Mouse (Mus musculus) liver, postnatal 0 days (tissue): ENCODE measurements around the gene Gm49673. TPM values are rescaled to one million over a fixed set of nuclear protein-coding genes. Genes with fewer than 3 reads are reported as not detected.
"Not testable (repeated sequence)": the region's sequence is repeated elsewhere in the genome, so short reads cannot be mapped to it uniquely, and the experiment has no call there.

Experiments used
- ATAC-seq: fragments of 200-750 bp; cut with Nextera tagmentation; 2 replicates; pipeline ENCODE4 v1.8.0; 2017; ENCODE audit warnings: mild to moderate bottlenecking, moderate library complexity
- DNase-seq: peaks from one replicate; pipeline ENCODE4 v3.0.0-alpha.2; 2016
- H3K27ac ChIP-seq: fragments of 300-500 bp; sonication (generic); 2 replicates; pipeline ENCODE4 v1.5.1; 2014; ENCODE audit warnings: antibody characterized with exemption, moderate library complexity, mild to moderate bottlenecking, low read depth
- H3K27me3 ChIP-seq: fragments of 300-500 bp; sonication (generic); 2 replicates; pipeline ENCODE4 v1.6.1; 2014; ENCODE audit warnings: low read length, control low read depth, mixed read lengths; ENCODE audit not compliant: insufficient read depth
- H3K36me3 ChIP-seq: fragments of 300-500 bp; sonication (generic); replicated peaks from 2 replicates; pipeline ENCODE4 v1.6.1; 2014; ENCODE audit warnings: mild to moderate bottlenecking, control low read depth, low read length, moderate library complexity, mixed read lengths; ENCODE audit not compliant: insufficient read depth
- H3K4me1 ChIP-seq: fragments of 300-500 bp; sonication (generic); 2 replicates; pipeline ENCODE4 v1.6.1; 2014; ENCODE audit warnings: antibody characterized with exemption, mild to moderate bottlenecking, control low read depth; ENCODE audit not compliant: insufficient read depth
- H3K4me2 ChIP-seq: fragments of 300-500 bp; sonication (generic); 2 replicates; pipeline ENCODE4 v1.6.1; 2014; ENCODE audit warnings: low read depth, mild to moderate bottlenecking, low read length, moderate library complexity, mixed read lengths
- H3K4me3 ChIP-seq: fragments of 300-500 bp; sonication (generic); 2 replicates; pipeline ENCODE4 v1.5.1; 2014; ENCODE audit warnings: low read depth, low read length
- H3K9ac ChIP-seq: fragments of 300-500 bp; sonication (generic); replicated peaks from 2 replicates; pipeline ENCODE4 v1.6.1; 2014; ENCODE audit warnings: mild to moderate bottlenecking, moderate library complexity
- H3K9me3 ChIP-seq: fragments of 300-500 bp; sonication (generic); 2 replicates; pipeline ENCODE4 v1.6.1; 2016; ENCODE audit warnings: mild to moderate bottlenecking, control low read depth, low read length, mixed read lengths
- CTCF ChIP-seq: sonication (generic); IDR thresholded peaks from 2 replicates; pipeline ENCODE4 v1.5.1; 2016; ENCODE audit warnings: antibody characterized with exemption, low read depth
- WGBS: fragments of 180-500 bp; shearing (Covaris S2); extraction: QIAGEN DNeasy Blood & Tissue Kit; methylation state at CpG from one replicate; pipeline ENCODE4 v1.1.7; 2014; ENCODE audit not compliant: insufficient replicate concordance; 5-methylcytosine and 5-hydroxymethylcytosine counted together
- polyA plus RNA-seq: library from polyadenylated mRNA; unstranded; fragments of >200 nt; fragmentation: Nextera tagmentation; extraction: Ambion mirVana; gene quantifications from 2 replicates; pipeline ENCODE4 v1.2.1, GENCODE M21; 2015

Gene Gm49673
- polyA plus RNA-seq, 1 experiment from 2014 or later = not detected

DNA sequence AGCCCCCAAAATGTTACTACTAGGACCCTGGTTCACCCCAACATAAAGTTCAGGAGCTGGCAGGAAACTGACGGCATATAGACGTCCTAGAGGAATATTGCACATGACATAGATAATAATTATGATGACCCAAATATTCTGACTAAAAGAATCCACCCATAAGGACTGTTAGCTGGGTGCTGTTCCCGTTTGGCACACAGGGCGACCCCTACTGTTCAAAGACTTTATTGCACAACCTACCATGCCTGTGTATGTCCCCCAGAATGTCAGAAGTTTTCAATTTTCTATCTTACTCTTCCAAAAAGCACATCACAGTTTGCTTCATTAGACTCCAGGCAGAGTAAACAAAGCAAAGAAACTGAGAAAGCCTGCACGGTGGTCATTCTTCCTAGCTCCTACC, 101.4 kb downstream of the Gm49673 start:
- WGBS = 0% methylated on average over 2 of the region's 5 CpGs
- TF ChIP-seq CTCF = peak; percentile 48
- ATAC-seq, H3K27me3 ChIP-seq, H3K9ac ChIP-seq, H3K36me3 ChIP-seq, H3K4me3 ChIP-seq, DNase-seq, H3K9me3 ChIP-seq, H3K4me1 ChIP-seq, H3K4me2 ChIP-seq, H3K27ac ChIP-seq: not testable (repeated sequence)

DNA sequence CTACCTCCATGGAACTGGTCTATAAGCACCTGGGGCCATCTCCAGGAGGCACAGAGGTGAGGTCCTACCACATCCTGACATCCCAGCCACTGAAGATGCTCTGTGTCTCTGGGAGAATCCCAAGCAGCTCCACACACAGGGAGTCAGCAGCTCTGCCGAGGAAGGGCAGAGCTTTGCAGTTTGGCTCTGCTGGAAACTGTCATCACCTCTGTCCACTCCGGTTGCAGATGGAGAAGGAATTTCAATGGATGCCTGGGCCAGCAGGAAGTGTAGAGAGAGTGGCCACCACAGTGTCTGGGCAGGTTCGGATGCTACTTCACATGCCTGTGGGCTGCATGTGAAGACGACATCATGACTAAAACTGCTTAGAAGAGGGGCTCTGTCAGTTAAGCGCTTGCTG, 106.4 kb downstream of the Gm49673 start:
- not testable (repeated sequence) for H3K4me3 ChIP-seq, ATAC-seq, H3K9me3 ChIP-seq, H3K27ac ChIP-seq, H3K36me3 ChIP-seq, DNase-seq, H3K4me1 ChIP-seq, H3K9ac ChIP-seq, H3K4me2 ChIP-seq, H3K27me3 ChIP-seq
- WGBS = no CpG with 5 or more reads among the region's 5 CpGs

DNA sequence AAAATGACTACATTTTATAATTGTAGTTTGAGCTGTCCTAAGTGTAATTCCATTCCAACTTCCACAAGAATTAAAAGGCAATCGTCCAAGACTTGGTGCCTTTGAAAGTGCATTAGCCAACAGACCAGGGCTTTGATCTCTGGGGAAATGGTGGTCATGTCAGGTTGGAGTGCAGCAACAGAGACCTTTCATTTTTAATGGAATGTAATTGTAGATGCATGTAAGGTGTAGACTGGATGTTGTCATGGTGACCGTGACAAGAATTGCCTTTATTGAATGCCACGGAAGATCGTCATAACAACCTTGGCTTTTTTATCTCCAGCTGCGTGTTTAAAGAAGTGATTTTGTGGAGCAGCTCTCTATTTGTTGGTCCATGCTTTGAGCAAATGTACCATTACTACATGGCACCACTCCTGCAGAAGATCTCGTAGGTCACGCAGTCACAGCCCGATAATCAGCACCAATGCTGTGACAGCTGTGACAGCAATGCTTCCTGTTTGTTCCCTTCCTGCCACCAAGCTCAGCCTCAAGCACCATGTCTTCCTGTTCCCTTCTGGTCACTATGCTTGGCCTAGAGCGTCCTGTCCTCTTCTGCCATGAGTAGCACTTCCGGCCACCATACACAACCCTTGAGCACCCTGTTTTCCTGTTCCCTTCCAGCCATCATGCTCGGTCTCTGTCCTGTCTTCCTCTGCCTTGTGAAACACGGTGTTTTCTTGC, 107.5 kb downstream of the Gm49673 start:
- ATAC-seq = peak; percentile 17; the same call in 1 of the 2 replicates
- no CpG with 5 or more reads among the region's 12 CpGs for WGBS
- not testable (repeated sequence) for H3K36me3 ChIP-seq, H3K9me3 ChIP-seq, H3K27ac ChIP-seq, H3K4me1 ChIP-seq, H3K4me3 ChIP-seq, H3K4me2 ChIP-seq, H3K9ac ChIP-seq, H3K27me3 ChIP-seq, DNase-seq

DNA sequence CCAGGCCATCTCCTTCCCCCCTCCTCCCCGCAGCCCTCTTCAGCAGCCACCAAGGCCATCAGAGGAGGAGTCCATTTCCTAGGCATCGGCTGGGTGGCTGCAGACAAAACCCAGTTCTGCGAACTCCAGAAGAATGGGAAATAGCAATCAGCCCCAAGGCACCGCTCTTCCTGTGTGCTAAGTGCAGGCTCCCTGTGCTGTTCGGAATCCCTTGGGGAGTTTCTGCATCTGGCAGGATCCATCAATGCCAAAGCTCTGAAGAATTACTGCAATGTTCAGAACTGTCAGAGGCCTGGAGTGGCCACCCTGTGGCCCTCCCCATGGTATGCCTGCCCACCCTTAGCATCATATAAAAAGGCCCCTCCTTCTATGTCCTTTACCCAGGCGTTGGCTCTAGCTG, 110.6 kb downstream of the Gm49673 start:
- H3K4me1 ChIP-seq, ATAC-seq, H3K9ac ChIP-seq, DNase-seq, H3K9me3 ChIP-seq, H3K4me3 ChIP-seq, H3K27me3 ChIP-seq, H3K4me2 ChIP-seq, H3K36me3 ChIP-seq, H3K27ac ChIP-seq: not testable (repeated sequence)
- WGBS = 70% methylated on average over 3 of the region's 6 CpGs

Other genes starting within 250 kb of the Gm49673 start
- gene Tagap, start 221.8 kb downstream of the Gm49673 start, polyA plus RNA-seq = 1.5 TPM in 2 replicates
- gene Rsph3a, start 202.2 kb downstream of the Gm49673 start, polyA plus RNA-seq = 16.0 and 16.2 TPM in 2 replicates
- 27.0 and 28.8 TPM in 2 replicates for gene Rnaset2a, start 309 bp upstream of the Gm49673 start, polyA plus RNA-seq
- gene Fgfr1op, start 17.7 kb upstream of the Gm49673 start, polyA plus RNA-seq = 8.2 and 8.5 TPM in 2 replicates
- gene Ccr6, start 88.3 kb upstream of the Gm49673 start, polyA plus RNA-seq = 0.45 and 1.1 TPM in 2 replicates
- 1,393 and 1,436 TPM in 2 replicates for gene Mpc1, start 135.1 kb upstream of the Gm49673 start, polyA plus RNA-seq
- gene Sft2d1, start 163.3 kb upstream of the Gm49673 start, polyA plus RNA-seq = 67.6 and 67.7 TPM in 2 replicates
- gene Prr18, start 189.7 kb upstream of the Gm49673 start, polyA plus RNA-seq = 0.05 TPM in 1 of 2 replicates, not detected in the other
- not detected in 2 replicates for gene T2, start 208.2 kb upstream of the Gm49673 start, polyA plus RNA-seq